Mouse (Mus musculus): ENCODE measurements around the gene Rora. TPM values are rescaled to one million over a fixed set of nuclear protein-coding genes. Genes with fewer than 3 reads are reported as not detected.
A peak's percentile ranks its signal among the peaks of the same experiment; 100 is the strongest.
"Not testable (repeated sequence)": the region's sequence is repeated elsewhere in the genome, so short reads cannot be mapped to it uniquely, and the experiment has no call there.

Rora gene
- total RNA-seq, 2 experiments from 2014 or later: 30.3 to 33.6 TPM

- intact Hi-C loops (cut with DNase I): no loop called here
- peak in 1 of 2 experiments; percentile 49 for DNase-seq
Observed at GRCm38 (mm10) chr9:69044614-69045133, 391.1 kb downstream of the Rora start.

DNA sequence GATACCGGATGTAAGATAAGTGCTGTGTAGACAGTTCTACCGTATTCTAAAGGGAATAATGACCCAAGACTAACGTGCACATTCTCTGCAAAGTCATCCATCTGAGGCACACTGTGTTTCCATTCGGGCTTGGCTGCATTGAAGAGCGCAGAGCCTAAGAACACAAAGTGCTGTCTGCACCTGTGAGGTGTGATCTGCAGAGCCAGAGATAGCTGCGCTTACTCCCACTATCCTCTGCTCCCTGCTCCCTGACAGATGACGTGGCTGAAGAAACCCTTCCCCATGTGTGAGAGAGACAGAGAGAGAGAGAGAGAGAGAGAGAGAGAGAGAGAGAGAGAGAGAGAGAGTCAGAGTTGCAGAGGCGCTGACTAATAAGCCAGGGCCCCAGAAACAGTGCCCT is 392.3 kb downstream of the Rora start:
- intact Hi-C loops (cut with DNase I): no loop called here
- no peak for DNase-seq

- no peak for DNase-seq
- intact Hi-C loops (cut with DNase I): no loop called here
Observed at GRCm38 (mm10) chr9:69050856-69051255, 397.3 kb downstream of the Rora start.

GRCm38 (mm10) chr9:69051890-69052289 is 398.3 kb downstream of the Rora start:
- intact Hi-C loops (cut with DNase I): no loop called here
- DNase-seq: no peak

GRCm38 (mm10) chr9:69055302-69055701 is 401.7 kb downstream of the Rora start:
- DNase-seq: peak; percentile 41 to 46
- intact Hi-C loops (cut with DNase I): no loop called here

DNA sequence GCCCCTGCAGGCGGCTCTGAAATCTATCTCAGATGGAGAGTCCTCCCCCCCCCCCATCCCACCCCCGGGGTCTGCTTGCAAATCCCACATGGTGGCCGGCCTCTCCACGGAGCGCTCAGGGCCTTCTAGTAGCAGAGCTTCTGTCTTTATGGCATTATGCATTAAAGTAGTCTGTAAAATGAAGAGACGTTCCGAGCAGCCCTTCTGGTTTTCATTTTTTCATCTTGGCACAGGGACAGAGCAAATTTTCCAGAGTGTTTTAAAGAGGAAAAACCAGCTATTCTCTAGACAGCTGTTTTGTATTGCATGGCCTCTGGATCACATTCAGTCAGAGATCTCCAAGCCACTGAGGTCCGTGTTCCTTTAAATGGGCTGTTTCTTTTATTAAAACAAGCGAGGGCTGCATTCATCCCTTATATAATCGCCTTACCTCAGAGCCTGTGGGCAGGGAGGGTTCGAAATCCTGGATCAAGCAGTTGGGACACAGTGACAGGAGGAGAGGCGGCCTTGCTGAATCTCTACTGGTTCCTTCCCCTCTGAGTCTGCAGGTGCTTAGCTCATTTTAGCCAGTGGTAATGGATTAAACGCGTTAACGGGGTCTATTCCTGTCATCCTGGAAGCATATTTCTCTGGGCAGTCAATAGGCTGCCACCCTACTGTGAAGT is 417.7 kb downstream of the Rora start:
- no peak for DNase-seq
- intact Hi-C loops (cut with DNase I): no loop called here

GRCm38 (mm10) chr9:69073271-69073670 is 419.7 kb downstream of the Rora start:
- intact Hi-C loops (cut with DNase I): no loop called here
- DNase-seq: no peak

DNA sequence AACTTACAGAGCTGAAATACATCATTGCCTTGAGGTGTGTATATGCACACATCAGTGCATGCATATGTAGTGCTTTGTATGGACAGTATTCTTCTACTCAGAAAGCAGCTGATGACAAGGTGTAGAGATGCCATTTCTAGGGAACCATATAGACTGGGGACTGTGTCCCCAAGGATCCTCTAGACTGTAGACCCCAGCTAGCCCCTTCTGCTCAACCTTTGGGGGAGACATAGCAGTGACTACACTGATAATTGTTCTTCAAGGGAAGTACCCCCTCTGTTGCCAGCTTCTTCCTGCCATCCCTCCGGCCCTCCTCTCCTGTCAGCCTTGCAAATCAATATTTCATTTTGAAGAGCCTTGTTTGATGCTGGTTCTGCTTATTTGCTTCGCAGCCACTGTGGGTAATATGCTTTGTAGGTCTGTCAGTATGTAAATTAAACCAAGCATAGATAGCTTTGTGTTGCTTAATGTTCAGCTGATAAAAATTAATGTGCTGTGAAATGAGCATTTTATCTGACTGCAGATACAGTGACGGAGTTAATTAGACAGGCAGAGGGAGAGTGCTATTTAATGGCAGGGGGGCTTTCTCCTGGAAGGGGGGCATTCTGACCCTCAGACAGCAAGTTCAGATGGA is 430.6 kb downstream of the Rora start:
- intact Hi-C loops (cut with DNase I): no loop called here
- DNase-seq: no peak

GRCm38 (mm10) chr9:69084720-69085661 is 431.4 kb downstream of the Rora start:
- intact Hi-C loops (cut with DNase I): no loop called here

DNA sequence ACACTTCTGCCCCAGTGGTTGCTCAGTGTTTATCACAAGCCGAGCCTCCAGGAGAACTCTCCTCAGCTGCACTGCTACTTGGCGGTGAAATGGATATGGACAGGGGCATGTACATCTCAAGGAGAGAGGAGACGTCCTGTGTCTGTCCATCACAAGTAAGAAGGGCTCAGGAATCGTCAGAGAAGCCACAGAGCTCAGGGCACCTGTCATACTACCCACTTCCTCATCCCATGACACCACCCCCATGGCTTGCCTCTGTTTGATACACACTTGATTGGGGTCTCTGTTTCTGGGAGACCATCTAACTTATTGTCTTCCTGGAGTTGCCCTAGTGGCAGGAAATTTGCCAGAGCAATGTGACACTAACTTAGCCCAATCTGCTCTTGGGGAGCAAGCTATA is 433.3 kb downstream of the Rora start:
- no peak for DNase-seq
- intact Hi-C loops (cut with DNase I): no loop called here

More at GRCm38 (mm10) chr9:69084720-69085661, 431.4 kb downstream of the Rora start:
- DNase-seq: no peak

DNA sequence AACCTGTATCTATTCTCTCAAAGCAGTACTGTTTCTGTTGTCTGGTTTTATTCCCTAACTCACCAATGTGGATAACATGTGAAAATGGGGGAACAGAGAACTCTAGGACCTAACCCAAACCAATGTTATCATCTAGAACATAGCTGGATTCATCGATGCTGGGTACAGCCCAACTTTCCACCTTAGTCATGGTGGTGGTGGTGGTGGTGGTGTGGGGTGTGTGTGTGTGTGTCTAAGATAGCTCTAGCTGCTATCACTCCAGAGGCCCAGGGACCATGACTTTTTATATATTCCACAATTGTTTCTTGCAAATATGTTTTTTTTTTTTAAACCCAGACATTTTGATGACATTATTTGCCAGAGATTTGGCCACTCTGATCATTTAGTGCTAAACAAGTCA is 433.7 kb downstream of the Rora start:
- DNase-seq: no peak
- intact Hi-C loops (cut with DNase I): no loop called here

GRCm38 (mm10) chr9:69090749-69091270 is 437.2 kb downstream of the Rora start:
- intact Hi-C loops (cut with DNase I): no loop called here

DNA sequence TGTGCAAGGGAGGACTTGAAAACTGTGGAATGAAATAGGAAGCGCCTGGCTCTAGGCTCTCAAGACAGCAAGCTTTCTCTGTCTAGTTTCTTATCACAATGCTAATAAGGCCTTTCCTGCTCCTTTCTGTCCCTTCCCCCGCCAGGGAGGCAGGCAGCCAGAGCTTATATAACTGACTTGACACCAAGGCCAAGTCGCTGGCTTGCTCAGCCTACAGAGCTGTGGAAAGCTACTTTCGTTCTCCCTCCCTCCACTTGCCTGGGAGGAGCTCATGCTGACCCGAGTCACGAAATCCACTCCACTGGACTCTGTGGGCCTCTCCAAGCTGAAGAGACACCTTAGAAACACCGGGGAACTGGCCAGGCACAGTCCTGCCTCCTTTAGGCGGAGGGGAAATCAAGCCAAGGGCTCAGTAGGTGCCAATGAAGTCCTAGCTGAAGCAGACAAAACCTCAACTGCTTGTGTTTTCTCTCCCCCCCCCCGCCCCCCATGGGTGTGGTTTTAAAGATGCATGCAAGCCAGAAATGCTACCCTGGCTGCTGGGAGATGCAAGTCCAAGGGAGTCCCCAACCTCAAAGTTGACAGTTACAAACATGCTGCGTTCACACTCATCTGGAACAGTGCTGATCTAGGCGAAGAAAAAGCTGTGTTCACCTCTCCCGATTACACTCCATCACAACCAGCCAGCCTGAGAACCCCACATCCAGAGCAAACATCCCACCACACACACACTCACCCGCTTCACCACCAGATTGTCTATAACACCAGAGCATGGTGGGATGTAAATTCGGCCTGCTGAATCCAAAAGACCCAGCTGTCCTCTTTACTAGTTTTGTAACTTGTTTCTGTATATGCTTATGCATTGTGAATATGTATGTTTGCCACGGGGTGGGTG is 438.8 kb downstream of the Rora start:
- intact Hi-C loops (cut with DNase I): no loop called here
- DNase-seq: peak; percentile 92 to 93

More at GRCm38 (mm10) chr9:69090749-69091270, 437.2 kb downstream of the Rora start:
- no peak for DNase-seq

GRCm38 (mm10) chr9:69100153-69100756 is 446.7 kb downstream of the Rora start:
- DNase-seq; intact Hi-C loops (cut with DNase I): not testable (repeated sequence)

DNA sequence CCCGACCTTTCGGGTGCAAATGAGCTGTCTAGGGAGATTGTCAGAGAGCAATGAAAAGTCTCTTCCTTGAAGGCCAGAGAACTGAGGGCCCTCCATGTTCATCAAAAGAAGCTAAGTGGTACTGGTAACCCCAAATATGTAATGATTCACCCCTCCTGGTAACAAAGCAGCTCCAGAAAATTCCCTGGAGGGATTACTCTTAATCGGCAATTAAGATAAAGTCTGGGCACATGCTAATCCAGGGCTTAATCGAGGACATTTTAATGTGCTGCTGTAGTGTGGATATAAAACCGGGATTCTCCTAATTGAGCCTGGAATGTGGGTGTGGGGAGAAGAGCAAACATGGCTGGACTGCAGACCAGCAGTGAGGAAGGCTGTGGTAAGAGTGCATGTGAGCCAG is 450.7 kb downstream of the Rora start:
- DNase-seq: no peak
- intact Hi-C loops (cut with DNase I): no loop called here

GRCm38 (mm10) chr9:69109618-69110300 is 456.2 kb downstream of the Rora start:
- DNase-seq: no peak
- intact Hi-C loops (cut with DNase I): no loop called here

DNA sequence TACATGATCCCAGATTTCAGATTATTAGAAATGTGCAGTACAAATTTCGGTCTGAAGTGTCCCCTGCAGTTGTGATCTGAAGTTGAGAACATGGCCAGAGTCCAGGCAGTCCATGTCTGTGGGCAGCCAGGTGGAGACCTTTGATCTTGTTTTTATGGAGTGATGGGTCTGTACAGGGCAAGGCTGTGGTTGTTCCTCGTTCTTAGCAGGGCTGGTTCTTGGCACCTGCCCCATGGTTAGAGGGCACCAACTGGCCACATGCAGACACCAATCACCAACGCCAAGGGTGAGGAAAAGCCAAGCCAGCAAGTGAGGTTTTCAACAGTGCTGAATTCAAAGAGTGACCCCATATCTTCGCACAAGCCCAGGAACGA is 456.7 kb downstream of the Rora start:
- no peak for DNase-seq
- intact Hi-C loops (cut with DNase I): no loop called here

DNA sequence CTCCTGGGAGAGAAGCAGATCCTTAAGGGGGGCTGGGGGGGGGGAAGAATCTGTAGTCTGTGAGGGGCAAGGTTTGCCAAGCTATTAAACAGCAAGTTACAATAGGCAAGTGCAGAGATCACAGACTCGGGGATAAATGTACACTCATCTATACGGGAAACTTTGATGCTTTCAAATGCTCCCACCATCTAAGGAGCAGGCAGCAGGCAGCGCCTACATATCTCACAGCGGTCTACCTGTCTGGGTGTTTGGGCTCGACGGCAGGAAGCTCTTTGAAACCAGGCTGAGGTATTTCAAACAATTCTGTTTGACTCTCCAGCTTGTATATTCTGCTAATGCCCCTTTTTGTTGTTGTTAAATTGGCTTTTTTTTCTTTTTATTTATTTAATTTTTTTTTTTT is 457.1 kb downstream of the Rora start:
- intact Hi-C loops (cut with DNase I): no loop called here
- no peak for DNase-seq

DNA sequence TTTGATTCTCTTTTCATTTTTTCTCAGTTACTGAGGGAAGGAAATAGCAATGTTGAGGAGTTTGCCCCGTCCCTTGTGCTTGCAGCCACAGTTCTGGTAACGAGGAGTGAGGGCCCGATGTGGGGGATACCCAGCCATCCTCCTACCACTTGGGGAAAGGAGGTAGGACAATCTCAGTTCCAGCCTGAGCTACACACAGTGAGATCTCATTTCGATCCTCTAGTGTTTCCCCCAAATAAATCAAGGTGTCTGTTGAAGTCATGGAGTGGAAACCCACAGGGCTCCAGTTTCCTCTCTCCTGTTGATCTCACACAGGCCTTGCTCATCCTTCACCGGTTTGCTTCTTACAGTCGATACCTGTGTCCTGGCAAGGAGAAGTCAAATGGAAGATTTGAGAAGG is 458.0 kb downstream of the Rora start:
- intact Hi-C loops (cut with DNase I): no loop called here
- DNase-seq: no peak
